Mouse (Mus musculus): ENCODE results near the gene Aff1. TPM values are rescaled to one million over a fixed set of nuclear protein-coding genes. Genes with fewer than 3 reads are reported as not detected.

The Aff1 gene
- polyA plus RNA-seq, 1 experiment: 12.9 TPM

- Histone ChIP-seq H3K4me1 (ENCODE audit: control insufficient read depth) (no peaks in the 10 kb centered on the region), H3K9me3 (ENCODE audit: control insufficient read depth, low read length) (no peaks in the 10 kb centered on the region), H3K4me3 (replicated peaks) (no peak overlapping the region), H3K27me3 (ENCODE audit: control insufficient read depth) (no peaks in the 10 kb centered on the region), H3K36me3 (ENCODE audit: control insufficient read depth) (no peaks in the 10 kb centered on the region)
- no peak for TF ChIP-seq TAL1 (IDR thresholded peaks at IDR 0.05; ENCODE audit: low read length)
- TF ChIP-seq GATA1 (IDR thresholded peaks at IDR 0.05; ENCODE audit: low read length): no peak
Observed at GRCm38 (mm10) chr5:103665876-103666275, 26.3 kb upstream of the Aff1 start.

- Histone ChIP-seq H3K4me3 (replicated peaks) (no peak overlapping the region), H3K36me3 (ENCODE audit: control insufficient read depth) (no peaks in the 10 kb centered on the region), H3K4me1 (ENCODE audit: control insufficient read depth) (no peaks in the 10 kb centered on the region), H3K9me3 (ENCODE audit: control insufficient read depth, low read length) (no peaks in the 10 kb centered on the region), H3K27me3 (ENCODE audit: control insufficient read depth) (0 out of 2 replicates have a peak, but pooled peaks cover 3% of the 10 kb centered on the region)
- TF ChIP-seq GATA1 (IDR thresholded peaks at IDR 0.05; ENCODE audit: low read length) (no peak), TAL1 (IDR thresholded peaks at IDR 0.05; ENCODE audit: low read length) (no peak)
Observed at GRCm38 (mm10) chr5:103671858-103672257, 20.3 kb upstream of the Aff1 start.

- Histone ChIP-seq H3K9me3 (ENCODE audit: control insufficient read depth, low read length) (no peaks in the 10 kb centered on the region), H3K4me1 (ENCODE audit: control insufficient read depth) (no peaks in the 10 kb centered on the region), H3K36me3 (ENCODE audit: control insufficient read depth) (no peaks in the 10 kb centered on the region), H3K4me3 (replicated peaks) (no peak overlapping the region), H3K27me3 (ENCODE audit: control insufficient read depth) (0 out of 2 replicates have a peak, but pooled peaks cover 3% of the 10 kb centered on the region)
- TF ChIP-seq GATA1 (IDR thresholded peaks at IDR 0.05; ENCODE audit: low read length): no peak
- TF ChIP-seq TAL1 (IDR thresholded peaks at IDR 0.05; ENCODE audit: low read length): no peak
Observed at GRCm38 (mm10) chr5:103673611-103674010, 18.6 kb upstream of the Aff1 start.

DNA sequence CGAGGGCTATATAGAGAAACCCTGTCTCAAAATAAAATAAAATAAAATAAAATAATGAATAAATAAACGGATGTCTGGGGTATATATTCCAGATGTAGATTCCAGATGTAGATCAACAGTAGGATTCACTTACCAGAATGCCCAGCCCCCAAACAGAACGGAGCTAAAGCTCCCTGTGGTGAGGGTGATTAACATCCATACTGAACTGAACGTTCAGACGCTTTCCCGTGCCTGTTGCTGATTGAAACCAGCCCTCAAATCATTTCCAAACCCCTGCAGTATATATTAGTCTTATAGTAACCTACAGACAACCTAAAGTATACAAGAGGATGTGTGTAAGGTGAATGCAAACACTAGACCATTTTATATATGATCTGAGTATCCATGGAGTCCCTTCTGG lies 17.7 kb upstream of the Aff1 start:
- H3K4me1 ChIP-seq (ENCODE audit: control insufficient read depth): no peaks in the 10 kb centered on the region
- TF ChIP-seq TAL1 (IDR thresholded peaks at IDR 0.05; ENCODE audit: low read length): no peak
- TF ChIP-seq GATA1 (IDR thresholded peaks at IDR 0.05; ENCODE audit: low read length): no peak
- no peak overlapping the region for H3K4me3 ChIP-seq (replicated peaks)
- no peaks in the 10 kb centered on the region for H3K9me3 ChIP-seq (ENCODE audit: control insufficient read depth, low read length)
- H3K27me3 ChIP-seq (ENCODE audit: control insufficient read depth): 0 out of 2 replicates have a peak, but pooled peaks cover 3% of the 10 kb centered on the region
- H3K36me3 ChIP-seq (ENCODE audit: control insufficient read depth): no peaks in the 10 kb centered on the region

- no peak for TF ChIP-seq GATA1 (IDR thresholded peaks at IDR 0.05; ENCODE audit: low read length)
- TF ChIP-seq TAL1 (IDR thresholded peaks at IDR 0.05; ENCODE audit: low read length): no peak
Observed at GRCm38 (mm10) chr5:103676289-103676881, 15.8 kb upstream of the Aff1 start.

DNA sequence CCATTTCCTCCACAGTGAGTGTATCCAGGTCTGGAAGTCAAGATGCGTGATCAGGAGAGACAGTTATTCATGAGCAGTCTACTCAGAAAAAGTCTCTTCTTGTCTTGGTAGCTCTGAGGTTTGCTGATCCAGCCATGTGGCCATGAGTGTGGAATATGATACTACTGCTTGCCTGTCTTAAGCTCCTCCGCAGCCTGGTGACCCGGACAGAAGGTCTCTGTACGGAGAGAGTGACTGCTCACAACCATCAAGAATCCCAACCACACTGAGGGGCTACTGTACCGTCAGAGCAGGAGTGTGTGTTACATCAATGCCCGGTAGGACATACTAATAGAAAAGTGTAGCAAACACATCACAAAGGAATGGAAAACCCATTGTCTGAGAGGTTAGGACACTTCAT lies 14.3 kb upstream of the Aff1 start:
- Histone ChIP-seq H3K36me3 (ENCODE audit: control insufficient read depth) (no peaks in the 10 kb centered on the region), H3K27me3 (ENCODE audit: control insufficient read depth) (no peaks in the 10 kb centered on the region), H3K4me3 (replicated peaks) (no peak overlapping the region), H3K9me3 (ENCODE audit: control insufficient read depth, low read length) (no peaks in the 10 kb centered on the region), H3K4me1 (ENCODE audit: control insufficient read depth) (peaks cover 3% of the 10 kb centered on the region; the same call in 1 of the 2 replicates)
- TF ChIP-seq GATA1 (IDR thresholded peaks at IDR 0.05; ENCODE audit: low read length) (no peak), TAL1 (IDR thresholded peaks at IDR 0.05; ENCODE audit: low read length) (no peak)

More at GRCm38 (mm10) chr5:103676289-103676881, 15.8 kb upstream of the Aff1 start:
- Histone ChIP-seq H3K36me3 (ENCODE audit: control insufficient read depth) (no peaks in the 10 kb centered on the region), H3K4me1 (ENCODE audit: control insufficient read depth) (peaks cover 3% of the 10 kb centered on the region; the same call in 1 of the 2 replicates), H3K4me3 (replicated peaks) (no peak overlapping the region), H3K9me3 (ENCODE audit: control insufficient read depth, low read length) (no peaks in the 10 kb centered on the region), H3K27me3 (ENCODE audit: control insufficient read depth) (0 out of 2 replicates have a peak, but pooled peaks cover 3% of the 10 kb centered on the region)

- Histone ChIP-seq H3K4me1 (ENCODE audit: control insufficient read depth) (peaks cover 3% of the 10 kb centered on the region; the same call in 1 of the 2 replicates), H3K36me3 (ENCODE audit: control insufficient read depth) (no peaks in the 10 kb centered on the region), H3K27me3 (ENCODE audit: control insufficient read depth) (no peaks in the 10 kb centered on the region), H3K9me3 (ENCODE audit: control insufficient read depth, low read length) (no peaks in the 10 kb centered on the region), H3K4me3 (replicated peaks) (no peak overlapping the region)
- no peak for TF ChIP-seq TAL1 (IDR thresholded peaks at IDR 0.05; ENCODE audit: low read length)
- no peak for TF ChIP-seq GATA1 (IDR thresholded peaks at IDR 0.05; ENCODE audit: low read length)
Observed at GRCm38 (mm10) chr5:103678974-103679373, 13.2 kb upstream of the Aff1 start.

DNA sequence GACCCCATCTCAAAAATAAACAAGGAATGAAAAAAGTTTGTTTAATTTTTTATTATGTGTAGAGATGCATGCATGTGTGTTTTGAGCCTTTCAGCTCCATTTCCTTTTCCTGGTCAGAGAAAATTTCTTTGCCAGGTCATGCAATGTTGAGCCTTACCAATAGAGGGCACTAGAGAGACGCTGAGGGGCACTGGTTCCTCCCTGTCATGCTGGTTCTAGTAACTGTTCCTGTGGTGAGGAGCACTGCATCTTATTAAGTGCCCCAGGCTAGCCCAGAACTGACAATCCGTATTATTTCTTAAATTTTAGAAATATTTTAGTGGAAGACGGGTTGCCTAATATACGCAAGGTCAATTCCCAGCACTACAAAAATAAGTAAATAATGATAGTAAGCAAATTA lies 11.8 kb upstream of the Aff1 start:
- TF ChIP-seq GATA1 (IDR thresholded peaks at IDR 0.05; ENCODE audit: low read length): no peak
- TF ChIP-seq TAL1 (IDR thresholded peaks at IDR 0.05; ENCODE audit: low read length): no peak
- no peaks in the 10 kb centered on the region for H3K9me3 ChIP-seq (ENCODE audit: control insufficient read depth, low read length)
- H3K4me3 ChIP-seq (replicated peaks): no peak overlapping the region
- peaks cover 5% of the 10 kb centered on the region for H3K4me1 ChIP-seq (ENCODE audit: control insufficient read depth)
- no peaks in the 10 kb centered on the region for H3K36me3 ChIP-seq (ENCODE audit: control insufficient read depth)
- H3K27me3 ChIP-seq (ENCODE audit: control insufficient read depth): peaks cover 3% of the 10 kb centered on the region

- H3K9me3 ChIP-seq (ENCODE audit: control insufficient read depth, low read length): no peaks in the 10 kb centered on the region
- no peak for TF ChIP-seq GATA1 (IDR thresholded peaks at IDR 0.05; ENCODE audit: low read length)
- H3K27me3 ChIP-seq (ENCODE audit: control insufficient read depth): peaks cover 6% of the 10 kb centered on the region
- H3K36me3 ChIP-seq (ENCODE audit: control insufficient read depth): no peaks in the 10 kb centered on the region
- no peak overlapping the region for H3K4me3 ChIP-seq (replicated peaks)
- H3K4me1 ChIP-seq (ENCODE audit: control insufficient read depth): peaks cover 6% of the 10 kb centered on the region
Observed at GRCm38 (mm10) chr5:103681824-103682223, 10.3 kb upstream of the Aff1 start.

GRCm38 (mm10) chr5:103689645-103690044 lies 2.5 kb upstream of the Aff1 start:
- no peak for TF ChIP-seq GATA1 (IDR thresholded peaks at IDR 0.05; ENCODE audit: low read length)
- TF ChIP-seq TAL1 (IDR thresholded peaks at IDR 0.05; ENCODE audit: low read length): no peak
- H3K9me3 ChIP-seq (ENCODE audit: control insufficient read depth, low read length): peaks cover 14% of the 10 kb centered on the region; the same call in 1 of the 2 replicates
- H3K4me3 ChIP-seq (replicated peaks): no peak overlapping the region
- H3K36me3 ChIP-seq (ENCODE audit: control insufficient read depth): no peaks in the 10 kb centered on the region
- peaks cover 51% of the 10 kb centered on the region for H3K27me3 ChIP-seq (ENCODE audit: control insufficient read depth)
- peaks cover 26% of the 10 kb centered on the region for H3K4me1 ChIP-seq (ENCODE audit: control insufficient read depth)
